Mouse (Mus musculus) urinary bladder, adult 2 months (tissue): ENCODE data around the gene Icam2. TPM values are rescaled to one million over a fixed set of nuclear protein-coding genes. Genes with fewer than 3 reads are reported as not detected.
"Not testable (repeated sequence)": the region's sequence is repeated elsewhere in the genome, so short reads cannot be mapped to it uniquely, and the experiment has no call there.

Source experiments
- DNase-seq: peaks from one replicate; pipeline ENCODE4 v3.0.0; 2022; ENCODE audit warnings: low spot score
- polyA plus RNA-seq: library from polyadenylated mRNA; depleted of rRNA; stranded (reverse); fragments of >200 nt; gene quantifications from 2 replicates; pipeline ENCODE4 v1.2.3, GENCODE M21; 2012; rRNA removed

Gene Icam2
- polyA plus RNA-seq, 1 experiment: 16.3 TPM

GRCm38 (mm10) chr11:106344910-106345309 lies 43.0 kb downstream of the Icam2 start:
- DNase-seq: no peak

- no peak for DNase-seq
Observed at GRCm38 (mm10) chr11:106340990-106341520, 46.8 kb downstream of the Icam2 start.

GRCm38 (mm10) chr11:106339323-106339722 lies 48.6 kb downstream of the Icam2 start:
- DNase-seq: not testable (repeated sequence)

GRCm38 (mm10) chr11:106338870-106339269 lies 49.0 kb downstream of the Icam2 start:
- DNase-seq: no peak

GRCm38 (mm10) chr11:106338029-106338428 lies 49.8 kb downstream of the Icam2 start:
- DNase-seq: no peak

GRCm38 (mm10) chr11:106334066-106334465 lies 53.8 kb downstream of the Icam2 start:
- DNase-seq: no peak

GRCm38 (mm10) chr11:106332458-106332857 lies 55.4 kb downstream of the Icam2 start:
- no peak for DNase-seq

- DNase-seq: no peak
Observed at GRCm38 (mm10) chr11:106329682-106330081, 58.2 kb downstream of the Icam2 start.

GRCm38 (mm10) chr11:106329128-106329527 lies 58.7 kb downstream of the Icam2 start:
- DNase-seq: no peak

- no peak for DNase-seq
Observed at GRCm38 (mm10) chr11:106328521-106328920, 59.4 kb downstream of the Icam2 start.

Other genes starting within 250 kb of the Icam2 start
- gene Gm10840, start 227.2 kb downstream of the Icam2 start, polyA plus RNA-seq: not detected in 2 replicates
- gene Limd2, start 227.2 kb downstream of the Icam2 start, polyA plus RNA-seq: 14.8 and 16.5 TPM in 2 replicates
- 27.1 and 29.6 TPM in 2 replicates for gene Strada, start 185.9 kb downstream of the Icam2 start, polyA plus RNA-seq
- 61.2 and 68.6 TPM in 2 replicates for gene Ccdc47, start 171.7 kb downstream of the Icam2 start, polyA plus RNA-seq
- 29.2 and 34.3 TPM in 2 replicates for gene Ddx42, start 171.1 kb downstream of the Icam2 start, polyA plus RNA-seq
- gene Ftsj3, start 132.0 kb downstream of the Icam2 start, polyA plus RNA-seq: 26.7 and 27.0 TPM in 2 replicates
- gene Psmc5, start 131.9 kb downstream of the Icam2 start, polyA plus RNA-seq: 152 and 156 TPM in 2 replicates
- 105 and 110 TPM in 2 replicates for gene Smarcd2, start 115.1 kb downstream of the Icam2 start, polyA plus RNA-seq
- gene Tcam1, start 111.4 kb downstream of the Icam2 start, polyA plus RNA-seq: 0.11 and 0.19 TPM in 2 replicates
- not detected in 2 replicates for gene Gh, start 86.2 kb downstream of the Icam2 start, polyA plus RNA-seq
- 1.3 and 1.7 TPM in 2 replicates for gene Cd79b, start 73.3 kb downstream of the Icam2 start, polyA plus RNA-seq
- gene Scn4a, start 34.8 kb downstream of the Icam2 start, polyA plus RNA-seq: 0.10 and 0.19 TPM in 2 replicates
- gene Prr29, start 22.6 kb downstream of the Icam2 start, polyA plus RNA-seq: 0.27 and 0.33 TPM in 2 replicates
- 11.6 and 12.0 TPM in 2 replicates for gene Ern1, start 99.8 kb upstream of the Icam2 start, polyA plus RNA-seq
- 16.7 and 21.2 TPM in 2 replicates for gene Tex2, start 225.3 kb upstream of the Icam2 start, polyA plus RNA-seq